Mouse (Mus musculus) T-helper 17 cell (primary cell): ENCODE results near the gene Abhd6.

Source experiments
- in situ Hi-C, 2 experiments: fragments of 300-600 bp; cut with MboI, MseI; formaldehyde crosslinking; loops; 1 replicate in 1 of 2; 2 replicates in 1 of 2; pipeline ENCODE4 v1.15.1; 2025; ENCODE audit warnings: high pct_unique_total_duplicates in 2 of 2

Abhd6 gene

GRCm38 (mm10) chr14:8002432-8003092 is at the start of gene Abhd6:
Abhd6 (plus strand) TSS chr14:8002902.
- in situ Hi-C loops: loop anchor here in 1 of 2 experiments (5.0 kb wide), 1 partner anchor 40 kb away; no protein-coding TSS in a partner anchor

GRCm38 (mm10) chr14:7954071-7954471 is 48.6 kb upstream of the Abhd6 start:
- in situ Hi-C loops: no loop called here

- in situ Hi-C loops: no loop called here
Measured at GRCm38 (mm10) chr14:7956427-7956826, 46.3 kb upstream of the Abhd6 start.

DNA sequence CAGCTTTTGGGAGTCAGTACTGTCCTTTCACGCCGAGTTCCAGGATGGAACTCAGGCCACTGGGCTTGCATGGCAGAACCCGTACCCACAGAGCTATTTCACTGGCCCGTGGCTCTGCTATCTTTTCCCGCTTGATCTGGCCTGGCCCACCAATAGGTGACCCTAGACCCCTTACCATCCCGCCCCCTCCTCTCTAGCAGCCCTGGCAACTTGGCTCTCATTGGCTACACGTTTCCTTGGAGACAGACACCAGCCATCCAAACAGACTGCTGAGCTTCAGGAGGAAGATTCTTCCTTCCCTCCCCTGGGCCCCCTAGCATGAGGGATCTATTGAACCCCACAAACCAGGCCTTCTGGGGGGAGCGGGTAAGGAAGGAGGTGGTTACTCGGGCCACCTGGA is 45.7 kb upstream of the Abhd6 start, which contains the start of gene Gm45521:
TSS of gene Gm45521 (plus strand) at position 240 of the 400 bp plus-strand sequence.
- in situ Hi-C loops: no loop called here

- in situ Hi-C loops: loop anchor here (5.0 to 10.0 kb wide), 5 partner anchors 37 to 394 kb away; partner anchors contain the start of gene Flnb (in 1 of the 2)
Measured at GRCm38 (mm10) chr14:7960616-7961015, 42.1 kb upstream of the Abhd6 start.

GRCm38 (mm10) chr14:7961714-7962113 is 41.0 kb upstream of the Abhd6 start:
- in situ Hi-C loops: loop anchor here (5.0 to 10.0 kb wide), 5 partner anchors 36 to 393 kb away; partner anchors contain the start of gene Flnb (in 1 of the 2)

DNA sequence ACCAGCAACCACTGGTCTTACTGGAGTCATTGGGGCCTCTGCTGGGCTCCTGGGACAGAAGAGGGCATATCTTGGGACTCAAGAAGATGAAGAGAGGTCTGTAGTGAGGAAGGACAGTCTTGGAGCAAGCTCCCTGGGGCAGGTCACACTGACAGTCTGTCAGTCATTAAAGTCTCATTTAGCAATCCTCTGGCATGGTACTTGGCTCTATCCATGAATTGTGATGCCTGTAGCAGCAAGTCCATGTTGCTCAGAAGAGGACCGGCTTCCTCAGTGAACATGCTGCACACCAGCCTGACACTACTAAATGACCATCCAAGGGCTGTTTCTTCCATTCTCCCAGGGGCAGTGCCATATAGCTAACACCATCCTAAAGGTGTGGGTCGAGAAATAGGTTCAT is 40.1 kb upstream of the Abhd6 start:
- in situ Hi-C loops: loop anchor here (5.0 to 10.0 kb wide), 5 partner anchors 35 to 392 kb away; partner anchors contain the start of gene Flnb (in 1 of the 2)

GRCm38 (mm10) chr14:7963160-7963559 is 39.5 kb upstream of the Abhd6 start:
- in situ Hi-C loops: loop anchor here (5.0 to 10.0 kb wide), 5 partner anchors 34 to 392 kb away; partner anchors contain the start of gene Flnb (in 1 of the 2)

- in situ Hi-C loops: loop anchor here (5.0 to 10.0 kb wide), 5 partner anchors 33 to 390 kb away; partner anchors contain the start of gene Flnb (in 1 of the 2)
Measured at GRCm38 (mm10) chr14:7964219-7964889, 38.3 kb upstream of the Abhd6 start.

GRCm38 (mm10) chr14:7971889-7972493 is 30.7 kb upstream of the Abhd6 start:
- in situ Hi-C loops: loop anchor here in 1 of 2 experiments (5.0 to 10.0 kb wide), 2 partner anchors 180 to 1903 kb away; no protein-coding TSS in a partner anchor

DNA sequence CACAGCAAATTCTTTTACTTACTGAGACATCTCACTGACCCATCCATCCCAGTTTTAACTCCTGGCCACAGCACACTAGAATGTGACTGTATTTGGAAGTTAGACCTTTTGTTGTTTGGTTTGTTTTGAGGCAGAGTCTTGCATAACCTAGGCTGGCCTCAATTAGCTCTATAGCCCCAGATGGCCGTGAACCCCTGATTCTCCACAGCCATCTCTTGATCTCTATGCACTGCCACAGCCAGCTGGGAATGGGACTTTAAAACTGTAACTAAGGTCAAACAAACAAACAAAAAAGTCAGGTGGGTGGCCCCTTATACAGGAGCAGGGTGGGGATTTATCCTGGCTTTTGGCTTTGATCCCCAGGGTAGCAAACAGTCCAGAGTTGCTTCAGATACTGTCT is 28.1 kb upstream of the Abhd6 start:
- in situ Hi-C loops: loop anchor here in 1 of 2 experiments (5.0 to 10.0 kb wide), 2 partner anchors 178 to 1900 kb away; no protein-coding TSS in a partner anchor

GRCm38 (mm10) chr14:7975177-7975576 is 27.5 kb upstream of the Abhd6 start:
- in situ Hi-C loops: loop anchor here in 1 of 2 experiments (10.0 kb wide), 1 partner anchor 1900 kb away; no protein-coding TSS in a partner anchor

- in situ Hi-C loops: loop anchor here in 1 of 2 experiments (10.0 kb wide), 1 partner anchor 1897 kb away; no protein-coding TSS in a partner anchor
Measured at GRCm38 (mm10) chr14:7977471-7977870, 25.2 kb upstream of the Abhd6 start.

DNA sequence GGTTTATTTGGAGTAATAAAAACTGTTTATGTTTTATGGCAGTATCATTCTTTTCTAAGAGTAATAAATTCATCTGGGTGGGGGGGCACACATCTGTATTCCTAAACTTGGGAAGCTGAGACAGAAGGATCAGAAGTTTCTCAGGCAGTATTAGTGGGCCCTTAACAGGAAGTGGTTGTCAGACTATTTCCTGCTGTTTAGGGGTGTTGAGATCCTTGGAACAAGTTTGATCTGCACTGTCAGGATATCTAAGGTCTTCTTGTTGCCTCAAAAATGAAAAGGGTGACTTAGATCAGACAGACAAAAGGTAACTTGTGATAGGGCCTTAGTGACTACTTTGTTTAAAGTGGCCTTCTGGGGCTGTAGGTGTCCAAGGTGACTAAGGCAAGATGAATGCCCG is 24.5 kb upstream of the Abhd6 start:
- in situ Hi-C loops: loop anchor here in 1 of 2 experiments (10.0 kb wide), 1 partner anchor 1897 kb away; no protein-coding TSS in a partner anchor

DNA sequence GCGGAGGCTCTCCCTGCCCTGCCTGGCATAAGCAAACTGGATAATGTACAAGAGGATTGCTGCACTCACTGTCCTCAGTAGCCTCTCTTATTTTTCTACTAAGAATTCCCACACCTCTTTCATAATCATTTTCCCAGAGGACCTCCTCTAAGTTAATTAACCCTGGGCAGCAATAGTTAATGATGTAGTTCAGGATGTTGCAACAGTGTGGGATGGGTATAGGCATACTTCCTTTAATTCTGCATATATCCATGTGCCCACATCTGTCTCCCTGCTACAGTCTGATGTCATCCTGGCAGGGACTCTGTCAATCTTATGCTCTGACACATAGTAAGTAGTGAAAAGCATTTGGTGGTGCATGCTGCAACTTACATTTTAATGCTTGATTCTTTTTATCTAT is 21.5 kb upstream of the Abhd6 start:
- in situ Hi-C loops: no loop called here

- in situ Hi-C loops: no loop called here
Measured at GRCm38 (mm10) chr14:7986913-7987312, 15.8 kb upstream of the Abhd6 start.

GRCm38 (mm10) chr14:7989371-7989770 is 13.3 kb upstream of the Abhd6 start:
- in situ Hi-C loops: no loop called here

- in situ Hi-C loops: loop anchor here in 1 of 2 experiments (5.0 kb wide), 1 partner anchor 173 kb away; the partner anchor contains the start of gene Flnb
Measured at GRCm38 (mm10) chr14:7989961-7990360, 12.7 kb upstream of the Abhd6 start.

DNA sequence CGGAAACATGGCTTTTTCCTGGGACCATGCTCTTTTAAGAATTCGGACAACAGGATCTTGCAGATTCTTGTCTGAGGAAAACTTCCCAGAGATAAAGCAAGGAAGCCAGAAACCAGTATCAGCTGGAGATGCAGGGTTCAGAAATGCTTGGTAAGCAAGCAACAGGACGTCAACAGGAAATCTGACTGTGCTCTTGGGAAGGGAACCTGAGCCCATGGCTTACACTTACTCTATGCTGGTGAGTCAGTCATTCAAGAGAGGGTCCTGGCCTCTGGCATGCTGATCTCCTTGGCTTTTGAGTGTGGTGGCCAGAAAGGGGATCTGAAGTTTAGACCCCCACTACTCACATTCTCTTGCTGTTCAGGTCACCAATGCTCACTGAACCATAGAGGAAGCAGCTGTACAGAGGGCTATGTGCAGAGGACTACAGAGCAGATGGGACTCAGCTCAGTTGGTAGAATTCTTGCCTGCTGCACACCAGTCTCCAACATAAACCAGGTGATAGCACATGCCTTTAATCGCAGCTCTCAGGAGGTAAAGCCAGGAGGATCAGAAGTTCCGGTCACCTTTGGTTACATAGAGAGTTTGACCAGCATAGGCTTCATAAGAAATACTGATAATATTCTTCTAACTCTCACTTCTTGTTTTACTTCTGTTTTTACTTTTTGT is 11.5 kb upstream of the Abhd6 start:
- in situ Hi-C loops: loop anchor here in 1 of 2 experiments (5.0 kb wide), 1 partner anchor 174 kb away; the partner anchor contains the start of gene Flnb

DNA sequence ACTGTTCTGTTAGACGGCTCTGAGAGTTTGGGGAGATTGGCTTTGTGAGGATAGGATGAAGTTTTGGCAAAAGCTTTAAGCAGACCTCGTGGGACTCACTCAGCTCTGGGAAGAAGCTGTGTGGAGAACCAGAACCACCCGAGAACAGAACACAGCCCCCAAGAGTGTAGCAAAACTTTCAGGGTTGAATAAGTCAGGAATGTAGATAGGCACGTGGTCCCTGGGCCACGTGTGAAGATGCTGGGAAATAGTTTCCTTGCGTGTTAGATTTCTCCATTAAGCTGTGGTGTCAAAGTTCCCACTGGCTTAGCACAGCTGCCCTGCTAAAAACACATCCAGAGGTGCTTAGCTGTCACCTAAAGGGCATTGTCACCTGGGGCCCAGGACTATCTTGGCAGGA is 10.5 kb upstream of the Abhd6 start:
- in situ Hi-C loops: loop anchor here in 1 of 2 experiments (5.0 kb wide), 1 partner anchor 175 kb away; the partner anchor contains the start of gene Flnb
